Mouse (Mus musculus): ENCODE data around the gene Nrros. TPM values are rescaled to one million over a fixed set of nuclear protein-coding genes. Genes with fewer than 3 reads are reported as not detected.
A peak's percentile ranks its signal among the peaks of the same experiment; 100 is the strongest.

The Nrros gene
- total and polyA plus RNA-seq, 2 experiments from 2014 or later: 5.4 to 8.7 TPM

DNA sequence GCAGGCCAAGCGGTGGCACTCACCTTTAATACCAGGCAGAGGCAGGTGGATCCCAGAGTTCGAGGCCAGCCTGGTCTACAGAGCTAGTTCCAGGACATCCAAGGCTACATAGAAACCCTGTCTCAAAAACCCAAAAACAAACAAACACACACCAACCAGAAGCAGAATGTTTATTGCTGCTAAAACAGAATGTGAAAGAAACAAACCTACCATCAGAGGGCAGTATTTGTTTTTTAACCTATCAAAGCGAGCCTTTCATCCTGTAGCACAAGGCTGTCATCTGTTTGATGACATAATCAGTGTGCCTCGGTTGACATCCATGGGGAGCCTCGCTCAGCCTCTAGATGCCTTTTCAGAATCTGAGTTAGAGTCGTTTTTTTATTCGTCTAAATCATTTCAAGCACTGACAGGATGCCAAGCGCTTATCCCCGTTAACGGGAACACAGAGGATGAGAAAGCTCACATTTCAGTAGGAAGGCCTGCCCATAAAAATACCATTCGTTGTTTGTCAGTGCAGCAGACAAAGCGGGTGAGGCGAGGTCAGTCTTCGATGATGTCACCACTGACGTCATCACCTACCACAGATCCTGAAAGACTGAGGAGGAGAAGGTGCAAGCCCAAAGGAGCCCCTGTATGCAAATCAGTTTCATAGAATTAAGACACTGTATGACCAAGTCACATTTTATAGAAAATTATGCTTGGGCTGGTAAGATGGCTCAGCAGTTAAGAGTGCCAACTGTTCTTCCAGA is 54.3 kb downstream of the Nrros start:
- Histone ChIP-seq H3K9me3 (ENCODE audit: low read length) (no peaks in the 10 kb centered on the region), H3K27me3 (ENCODE audit: insufficient read depth, low read length) (no peaks in the 10 kb centered on the region), H3K4me1 (ENCODE audit: insufficient read depth, low read length) (no peaks in the 10 kb centered on the region), H3K4me2 (ENCODE audit: low read depth, low read length) (no peak overlapping the region), H3K27ac (no peak overlapping the region), H3K9ac (replicated peaks; ENCODE audit: low read length) (no peak overlapping the region), H3K36me3 (ENCODE audit: insufficient read depth, low read length) (peaks cover 13% of the 10 kb centered on the region; the same call in 1 of the 2 replicates), H3K4me3 (ENCODE audit: low read length) (no peak overlapping the region)
- ATAC-seq (no peak; the same call in 1 of the 2 replicates), DNase-seq (ENCODE audit: low spot score) (peak; percentile 11)
- TF ChIP-seq CTCF (IDR thresholded peaks at IDR 0.05; ENCODE audit: low read depth): no peak
- WGBS: 71% methylated on average over 15 of the region's 15 CpGs

DNA sequence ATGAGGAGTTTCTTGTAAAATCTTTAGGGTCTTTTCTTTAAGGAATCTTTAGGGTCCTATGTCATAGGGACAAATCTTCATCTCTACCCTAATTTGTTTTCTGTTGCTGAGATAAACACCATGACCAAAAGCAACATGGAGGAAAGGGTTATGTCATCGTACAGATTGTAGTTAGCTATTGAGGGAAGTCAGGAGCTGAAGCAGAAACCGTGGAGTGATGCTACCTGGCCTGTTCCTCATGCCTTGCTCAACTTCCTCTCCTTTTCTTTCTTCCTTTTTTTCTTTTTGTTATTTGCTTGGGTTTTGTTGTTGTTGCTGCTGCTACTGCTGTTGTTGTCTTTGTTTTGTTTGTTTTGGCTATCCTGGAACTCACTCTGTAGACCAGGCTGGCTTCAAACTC is 56.8 kb downstream of the Nrros start:
- H3K9me3 ChIP-seq (ENCODE audit: low read length): no peaks in the 10 kb centered on the region
- 95% methylated on average over 2 of the region's 2 CpGs for WGBS
- no peaks in the 10 kb centered on the region for H3K4me1 ChIP-seq (ENCODE audit: insufficient read depth, low read length)
- peaks cover 14% of the 10 kb centered on the region for H3K36me3 ChIP-seq (ENCODE audit: insufficient read depth, low read length)
- ATAC-seq (no peak), DNase-seq (ENCODE audit: low spot score) (no peak)
- no peak overlapping the region for H3K4me3 ChIP-seq (ENCODE audit: low read length)
- H3K27ac ChIP-seq: no peak overlapping the region
- no peak overlapping the region for H3K9ac ChIP-seq (replicated peaks; ENCODE audit: low read length)
- H3K4me2 ChIP-seq (ENCODE audit: low read depth, low read length): no peak overlapping the region
- no peak for TF ChIP-seq CTCF (IDR thresholded peaks at IDR 0.05; ENCODE audit: low read depth)
- H3K27me3 ChIP-seq (ENCODE audit: insufficient read depth, low read length): no peaks in the 10 kb centered on the region

DNA sequence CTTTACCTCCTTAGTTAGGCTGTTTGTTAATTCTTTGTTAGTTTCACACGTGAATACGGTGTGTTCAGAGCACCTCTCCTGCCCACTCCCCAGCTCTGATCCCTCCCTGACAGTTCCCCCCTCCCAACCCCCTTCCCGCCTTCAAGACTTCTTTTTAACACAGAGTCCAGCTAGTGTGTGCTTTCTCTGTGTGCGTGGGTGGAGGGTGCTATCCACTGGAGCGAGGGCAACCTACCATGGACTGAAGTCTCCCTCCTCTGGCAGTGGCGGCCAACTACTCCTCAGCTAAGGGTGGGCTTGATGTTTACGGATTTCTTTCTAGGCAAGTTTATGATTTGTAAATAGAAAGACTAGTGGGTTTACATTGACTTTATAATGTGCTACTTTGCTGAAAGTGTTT is 57.2 kb downstream of the Nrros start:
- no peaks in the 10 kb centered on the region for H3K4me1 ChIP-seq (ENCODE audit: insufficient read depth, low read length)
- DNase-seq (ENCODE audit: low spot score) (no peak), ATAC-seq (no peak)
- no peak overlapping the region for H3K4me2 ChIP-seq (ENCODE audit: low read depth, low read length)
- H3K27ac ChIP-seq: no peak overlapping the region
- H3K4me3 ChIP-seq (ENCODE audit: low read length): no peak overlapping the region
- H3K36me3 ChIP-seq (ENCODE audit: insufficient read depth, low read length): peaks cover 18% of the 10 kb centered on the region
- no peaks in the 10 kb centered on the region for H3K9me3 ChIP-seq (ENCODE audit: low read length)
- WGBS: 75% methylated on average over 7 of the region's 7 CpGs
- TF ChIP-seq CTCF (IDR thresholded peaks at IDR 0.05; ENCODE audit: low read depth): no peak
- no peak overlapping the region for H3K9ac ChIP-seq (replicated peaks; ENCODE audit: low read length)
- no peaks in the 10 kb centered on the region for H3K27me3 ChIP-seq (ENCODE audit: insufficient read depth, low read length)

DNA sequence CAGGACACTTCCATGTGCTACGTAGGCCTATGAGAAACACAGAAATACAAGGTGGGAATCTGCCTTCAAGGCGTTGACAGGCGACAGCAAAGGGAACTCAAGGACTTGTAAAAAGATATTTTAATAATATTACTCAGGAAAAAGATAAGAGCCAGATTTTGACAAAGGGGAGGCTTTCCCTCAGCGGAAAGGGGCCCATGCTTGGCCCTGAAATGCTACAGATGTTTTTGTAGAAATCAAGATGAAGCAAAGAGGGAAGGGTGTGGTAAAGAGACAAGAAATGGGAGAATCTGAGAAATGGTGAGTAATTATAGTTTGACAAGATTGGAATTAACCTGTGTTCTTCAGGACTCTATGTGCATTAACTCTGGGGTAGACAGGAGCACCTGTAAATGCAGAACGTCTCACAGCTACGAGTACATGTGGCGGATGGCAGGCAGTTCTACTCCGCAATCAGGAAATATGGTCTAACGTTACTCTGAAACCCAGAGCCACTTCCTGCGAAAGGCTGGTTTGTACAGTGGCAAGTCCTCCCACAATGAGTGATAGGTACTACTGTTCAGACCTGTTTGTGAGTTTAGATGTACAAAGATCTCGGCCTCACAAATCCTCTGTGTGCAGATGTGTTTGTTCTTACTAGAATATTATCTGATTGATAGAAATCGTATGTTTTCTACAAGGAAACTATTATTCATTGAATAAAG is 57.9 kb downstream of the Nrros start:
- ATAC-seq: no peak
- 91% methylated on average over 12 of the region's 12 CpGs for WGBS

DNA sequence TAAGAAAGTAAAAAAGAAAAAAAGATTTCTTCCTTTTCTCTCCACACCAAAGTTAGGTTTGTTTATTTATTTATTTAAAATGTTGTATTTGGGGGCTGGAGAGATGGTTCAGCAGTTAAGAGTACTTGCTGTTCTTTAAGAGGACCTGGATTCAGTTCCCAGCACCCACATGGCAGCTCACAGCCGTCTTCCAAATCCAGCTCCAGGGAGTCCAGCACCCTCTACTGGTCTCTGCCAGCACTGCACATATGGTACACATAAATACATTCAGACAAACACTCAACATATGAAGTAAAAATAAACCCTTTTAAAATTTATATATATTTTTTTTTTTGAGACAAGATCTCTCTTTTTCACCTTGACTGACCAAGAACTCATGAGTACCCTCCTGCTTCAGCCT is 59.7 kb downstream of the Nrros start:
- no peaks in the 10 kb centered on the region for H3K9me3 ChIP-seq (ENCODE audit: low read length)
- no peak overlapping the region for H3K27ac ChIP-seq
- ATAC-seq (no peak), DNase-seq (ENCODE audit: low spot score) (no peak)
- no peak overlapping the region for H3K9ac ChIP-seq (replicated peaks; ENCODE audit: low read length)
- H3K4me2 ChIP-seq (ENCODE audit: low read depth, low read length): no peak overlapping the region
- H3K27me3 ChIP-seq (ENCODE audit: insufficient read depth, low read length): no peaks in the 10 kb centered on the region
- H3K4me3 ChIP-seq (ENCODE audit: low read length): no peak overlapping the region
- 91% methylated on average over 1 of the region's 1 CpGs for WGBS
- no peaks in the 10 kb centered on the region for H3K4me1 ChIP-seq (ENCODE audit: insufficient read depth, low read length)
- peaks cover 19% of the 10 kb centered on the region for H3K36me3 ChIP-seq (ENCODE audit: insufficient read depth, low read length)
- TF ChIP-seq CTCF (IDR thresholded peaks at IDR 0.05; ENCODE audit: low read depth): peak; percentile 24; the same call in 1 of the 2 replicates

More for the DNA sequence above, 57.9 kb downstream of the Nrros start:
- H3K4me3 ChIP-seq (ENCODE audit: low read length): no peak overlapping the region
- no peak overlapping the region for H3K9ac ChIP-seq (replicated peaks; ENCODE audit: low read length)
- no peak overlapping the region for H3K27ac ChIP-seq
- H3K4me2 ChIP-seq (ENCODE audit: low read depth, low read length): no peak overlapping the region
- TF ChIP-seq CTCF (IDR thresholded peaks at IDR 0.05; ENCODE audit: low read depth): no peak
- DNase-seq (ENCODE audit: low spot score): no peak
- H3K27me3 ChIP-seq (ENCODE audit: insufficient read depth, low read length): no peaks in the 10 kb centered on the region
- no peaks in the 10 kb centered on the region for H3K4me1 ChIP-seq (ENCODE audit: insufficient read depth, low read length)
- H3K9me3 ChIP-seq (ENCODE audit: low read length): no peaks in the 10 kb centered on the region
- peaks cover 19% of the 10 kb centered on the region for H3K36me3 ChIP-seq (ENCODE audit: insufficient read depth, low read length)

DNA sequence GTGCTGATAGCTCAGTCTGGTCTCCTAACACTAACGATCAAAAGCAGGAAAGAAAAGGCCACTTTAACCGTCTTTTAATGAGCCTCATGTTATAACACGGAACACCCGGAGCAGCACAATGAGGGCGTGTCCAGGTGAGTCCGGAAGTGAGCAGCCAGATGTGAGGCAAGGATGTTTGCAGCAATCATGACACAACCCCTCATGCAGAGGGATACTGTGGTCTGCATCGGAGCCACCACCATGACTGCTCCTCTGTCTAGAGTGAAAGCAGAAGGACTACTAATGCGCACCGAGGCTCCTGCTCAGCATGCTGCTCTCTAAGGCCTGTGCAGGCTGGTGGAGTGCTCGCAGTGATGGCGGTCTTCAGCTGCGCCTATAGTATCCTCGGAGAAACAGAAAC is 63.1 kb downstream of the Nrros start:
- H3K27ac ChIP-seq: no peak overlapping the region
- no peak for DNase-seq (ENCODE audit: low spot score)
- H3K9me3 ChIP-seq (ENCODE audit: low read length): no peaks in the 10 kb centered on the region
- H3K36me3 ChIP-seq (ENCODE audit: insufficient read depth, low read length): peaks cover 16% of the 10 kb centered on the region
- peaks cover 11% of the 10 kb centered on the region; the same call in 1 of the 2 replicates for H3K4me1 ChIP-seq (ENCODE audit: insufficient read depth, low read length)
- TF ChIP-seq CTCF (IDR thresholded peaks at IDR 0.05; ENCODE audit: low read depth): no peak
- no peak overlapping the region for H3K9ac ChIP-seq (replicated peaks; ENCODE audit: low read length)
- no peaks in the 10 kb centered on the region for H3K27me3 ChIP-seq (ENCODE audit: insufficient read depth, low read length)
- no peak for ATAC-seq
- WGBS: 90% methylated on average over 13 of the region's 13 CpGs
- no peak overlapping the region for H3K4me2 ChIP-seq (ENCODE audit: low read depth, low read length)
- no peak overlapping the region for H3K4me3 ChIP-seq (ENCODE audit: low read length)

Data from hindbrain, postnatal 0 days (tissue).